Mouse (Mus musculus) cerebellum, adult 2 months (tissue): ENCODE measurements around the gene Slc8a1. TPM values are rescaled to one million over a fixed set of nuclear protein-coding genes. Genes with fewer than 3 reads are reported as not detected.

ENCODE experiments used
- DNase-seq, 2 experiments: peaks; one replicate each; pipeline ENCODE4 v3.0.0; 2021
- H3K27ac ChIP-seq: fragments of 200-500 bp; 2 replicates; pipeline ENCODE4 v1.5.1; 2012; ENCODE audit warnings: low read length, control low read depth, inconsistent platforms; ENCODE audit not compliant: insufficient read depth
- H3K27me3 ChIP-seq: fragments of 200-500 bp; 2 replicates; pipeline ENCODE4 v1.6.1; 2012; ENCODE audit warnings: inconsistent platforms, mild to moderate bottlenecking, low read length, moderate library complexity; ENCODE audit not compliant: control insufficient read depth, insufficient read depth
- H3K4me1 ChIP-seq: fragments of 200-500 bp; 2 replicates; pipeline ENCODE4 v1.6.1; 2011; ENCODE audit warnings: low read length; ENCODE audit not compliant: control insufficient read depth, insufficient read depth
- H3K4me3 ChIP-seq: fragments of 200-500 bp; replicated peaks from 2 replicates; pipeline ENCODE3; 2011; ENCODE audit warnings: mild to moderate bottlenecking, low read depth, low read length, control low read depth; ENCODE audit not compliant: insufficient read depth
- CTCF ChIP-seq: fragments of 200-500 bp; IDR thresholded peaks from 2 replicates; pipeline ENCODE4 v1.5.1; 2011; ENCODE audit warnings: low read depth, mild to moderate bottlenecking, control low read depth, low read length, moderate library complexity, borderline replicate concordance; ENCODE audit not compliant: insufficient read depth
- POLR2A ChIP-seq: fragments of 200-500 bp; IDR thresholded peaks from 2 replicates; pipeline ENCODE4 v1.6.1; 2011; ENCODE audit warnings: low read length, control low read depth, borderline replicate concordance; ENCODE audit not compliant: insufficient read depth
- WGBS: fragments of 180-500 bp; shearing (Covaris S2); methylation state at CpG from one replicate; pipeline ENCODE4 v1.1.7; 2018; 5-methylcytosine and 5-hydroxymethylcytosine counted together
- polyA plus RNA-seq: library from polyadenylated mRNA; depleted of rRNA; stranded (reverse); fragments of >200 nt; gene quantifications from 2 replicates; pipeline ENCODE4 v1.2.3, GENCODE M21; 2012

The Slc8a1 gene
- polyA plus RNA-seq, 1 experiment = 22.4 TPM

- H3K4me1 ChIP-seq = no peaks in the 10 kb centered on the region
- WGBS = 46% methylated on average over 7 of the region's 7 CpGs
These were observed 402.0 kb downstream of the Slc8a1 start for GRCm38 (mm10) chr17:81336024-81336754.

GRCm38 (mm10) chr17:81335526-81335925 is 402.7 kb downstream of the Slc8a1 start:
- no peak for DNase-seq
- no peaks in the 10 kb centered on the region for H3K4me1 ChIP-seq
- no peak overlapping the region for H3K27ac ChIP-seq
- TF ChIP-seq POLR2A (no peak), CTCF (no peak)
- WGBS = 12% methylated on average over 1 of the region's 1 CpGs
- H3K27me3 ChIP-seq = no peaks in the 10 kb centered on the region
- H3K4me3 ChIP-seq = no peak overlapping the region

More at GRCm38 (mm10) chr17:81336024-81336754, 402.0 kb downstream of the Slc8a1 start:
- Histone ChIP-seq H3K27ac (no peak overlapping the region), H3K27me3 (no peaks in the 10 kb centered on the region), H3K4me3 (no peak overlapping the region)
- TF ChIP-seq CTCF = no peak
- TF ChIP-seq POLR2A = no peak
- no peak for DNase-seq
